Mouse (Mus musculus) testis, postnatal 10 days (tissue): ENCODE results near the gene Acox1.
A peak's percentile ranks its signal among the peaks of the same experiment; 100 is the strongest.

Experiments
- DNase-seq: peaks from one replicate; pipeline ENCODE4 v3.0.0; 2021; ENCODE audit warnings: low spot score

The Acox1 gene

DNA sequence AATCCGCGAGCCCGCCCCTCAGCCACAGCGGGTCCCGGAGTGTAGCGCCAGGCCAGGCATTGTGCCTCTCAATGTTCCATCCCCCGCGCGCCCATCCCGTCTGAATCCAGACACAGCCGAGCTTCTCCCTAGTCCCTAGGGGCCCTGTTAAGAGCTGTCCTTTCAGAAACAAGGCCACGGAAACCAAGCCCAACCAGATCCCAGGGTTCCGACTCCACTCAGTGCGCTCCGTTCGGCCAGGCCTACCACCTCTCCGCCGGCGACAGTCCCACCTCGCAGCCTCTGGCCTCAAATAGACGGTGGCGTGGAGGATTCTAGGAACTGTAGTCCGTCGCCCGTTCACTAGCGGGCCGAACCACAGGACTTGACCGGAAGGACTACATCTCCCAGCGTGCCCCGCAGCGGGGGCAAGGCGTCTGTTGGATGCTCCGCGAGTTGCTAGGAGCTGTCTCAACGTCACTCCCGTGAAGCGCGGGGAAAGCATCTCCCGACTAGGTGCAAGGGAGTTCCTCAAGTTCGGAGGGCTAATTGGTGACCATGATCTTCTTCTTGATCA lies 30.9 kb downstream of the Acox1 start, which contains the start of gene Fbf1:
Gene Fbf1 (minus strand): TSS at position 283 of the 556 bp plus-strand sequence.
- DNase-seq: peak; percentile 93

DNA sequence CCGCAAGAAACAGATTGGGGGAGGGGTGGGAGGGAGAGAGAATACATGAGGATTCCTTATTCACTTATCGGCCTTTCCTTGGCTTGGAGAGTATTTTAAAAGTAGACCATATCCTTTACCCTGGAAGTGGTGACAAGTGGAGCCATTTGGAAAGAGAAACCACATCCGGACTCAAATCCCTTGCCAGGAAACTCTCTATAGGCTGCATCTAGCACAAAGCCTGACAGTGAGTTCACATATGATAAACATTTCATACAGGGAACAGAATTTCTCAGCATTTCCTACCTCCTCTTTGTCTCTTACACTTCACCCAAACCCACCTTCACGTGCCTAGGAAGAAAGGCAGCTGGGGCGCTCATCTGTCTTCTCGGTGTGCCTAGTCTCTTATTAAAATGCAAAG lies 31.6 kb downstream of the Acox1 start:
- no peak for DNase-seq

DNA sequence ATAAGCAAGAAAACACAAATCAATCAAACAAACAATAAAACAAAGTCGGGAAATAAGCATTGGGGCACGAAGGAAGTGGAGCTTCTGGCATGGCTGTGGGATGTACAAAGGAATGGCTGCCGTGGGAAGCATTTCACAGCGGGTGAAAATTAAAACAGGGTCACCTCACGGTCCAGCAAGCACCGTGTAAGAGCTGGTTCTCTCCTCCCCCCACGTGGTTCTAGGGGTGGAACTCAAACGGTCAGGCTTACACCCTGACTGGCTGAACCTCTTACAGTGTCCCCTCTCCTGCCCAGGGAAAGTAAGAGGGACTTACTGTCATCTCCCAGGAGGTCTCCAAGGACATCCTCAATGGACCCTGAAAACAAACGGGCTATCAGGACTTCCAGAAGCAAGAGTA lies 35.8 kb downstream of the Acox1 start:
- no peak for DNase-seq

DNA sequence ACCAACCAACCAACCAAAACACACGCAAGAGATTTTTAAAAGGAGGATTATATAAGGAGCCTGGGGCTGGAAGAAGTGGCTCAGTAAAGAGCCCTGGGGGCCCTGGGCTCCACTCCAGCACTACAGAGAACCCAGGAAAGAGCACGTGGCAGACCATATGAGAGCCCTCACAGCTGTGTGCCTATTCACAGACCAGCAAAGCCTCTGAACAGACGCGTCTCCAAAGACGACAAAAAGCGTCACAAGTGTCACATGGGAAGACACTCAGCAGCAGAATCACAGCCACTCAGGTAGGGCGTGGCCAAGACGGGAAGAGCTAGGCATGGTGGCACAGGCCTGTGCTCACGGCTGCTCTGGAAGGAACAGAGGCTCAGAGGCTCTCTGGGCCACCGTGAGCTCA lies 36.7 kb downstream of the Acox1 start:
- no peak for DNase-seq

DNA sequence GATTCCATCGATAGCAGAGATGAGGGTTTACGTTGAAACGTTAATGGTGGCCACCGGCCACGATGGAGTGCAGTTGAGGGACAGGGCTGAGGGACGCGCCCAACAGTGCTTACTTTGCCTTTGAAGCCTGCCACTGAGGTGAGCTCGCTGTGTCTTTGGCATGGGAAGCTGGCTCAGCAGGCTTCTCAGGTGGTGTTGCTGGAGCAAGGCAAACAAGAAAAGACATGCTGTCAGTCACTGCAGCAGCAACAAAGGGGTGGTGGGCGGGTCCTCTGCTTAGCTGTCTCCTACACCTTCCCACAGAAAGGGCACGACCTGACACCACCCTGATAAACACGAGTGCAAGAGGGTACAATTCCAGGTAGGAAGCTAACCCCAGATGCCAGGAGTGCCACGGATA lies 37.5 kb downstream of the Acox1 start:
- no peak for DNase-seq

DNA sequence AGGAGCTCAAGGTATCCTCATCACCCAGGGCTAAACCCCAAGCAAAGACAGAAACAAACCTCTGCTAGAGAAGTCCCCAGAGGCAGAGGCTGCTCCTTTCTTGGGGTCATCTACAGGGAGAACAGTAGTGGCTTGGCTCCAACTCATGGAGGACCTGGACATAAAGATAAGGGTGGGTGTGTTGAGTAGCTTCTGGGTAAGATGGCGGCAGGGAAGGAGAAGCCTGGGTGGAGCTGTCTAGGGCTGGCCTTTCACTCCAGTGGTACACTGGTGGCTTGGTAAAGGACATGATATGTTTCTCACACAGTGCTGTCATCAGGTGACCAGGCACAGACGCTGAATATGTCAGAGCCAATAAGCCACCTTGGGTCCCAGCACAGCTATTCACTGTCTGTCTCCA lies 47.9 kb downstream of the Acox1 start:
- DNase-seq: no peak

DNA sequence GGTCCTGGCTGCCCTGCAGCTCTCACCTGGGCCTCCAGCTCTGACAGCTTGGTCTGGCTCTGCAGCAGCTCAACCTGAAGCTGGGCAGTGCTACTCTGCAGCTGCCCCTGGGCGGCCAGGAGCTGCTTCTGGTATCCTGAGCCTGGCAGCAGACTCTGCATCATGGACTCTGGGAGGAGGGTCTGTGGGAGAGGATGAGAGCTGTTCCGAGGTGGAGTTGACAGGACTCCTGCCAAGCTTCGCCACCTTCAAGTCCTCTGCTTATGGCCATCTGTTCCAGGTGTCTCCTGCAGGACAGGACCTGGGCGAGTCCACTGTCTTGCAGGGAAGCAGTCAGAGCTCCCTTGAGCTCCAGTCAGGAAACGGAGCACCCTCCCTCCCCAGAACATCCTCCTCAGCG lies 49.5 kb downstream of the Acox1 start:
- DNase-seq: no peak

DNA sequence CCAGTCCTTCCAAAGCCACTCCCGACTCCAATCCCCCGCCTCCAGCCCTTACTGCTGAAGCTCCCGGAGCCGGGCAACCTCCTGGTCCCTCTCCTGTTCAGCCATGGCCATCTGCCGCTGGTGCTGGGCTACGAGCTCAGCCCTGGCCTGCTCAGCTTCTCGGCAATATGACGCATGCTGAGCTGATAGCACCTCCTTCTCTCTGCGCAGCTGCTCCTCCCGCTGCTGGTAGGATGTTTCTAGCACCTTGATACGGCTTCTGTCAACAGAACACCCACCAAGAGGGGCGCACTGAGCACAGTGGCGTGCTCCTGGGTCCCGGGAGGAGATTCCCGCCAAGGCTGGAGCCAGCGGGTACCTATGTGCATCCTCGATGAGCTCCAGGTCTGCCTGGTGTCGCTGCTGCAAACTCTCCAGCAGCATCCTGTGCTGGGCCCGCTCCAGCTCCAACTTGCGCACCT lies 50.1 kb downstream of the Acox1 start:
- DNase-seq: no peak

DNA sequence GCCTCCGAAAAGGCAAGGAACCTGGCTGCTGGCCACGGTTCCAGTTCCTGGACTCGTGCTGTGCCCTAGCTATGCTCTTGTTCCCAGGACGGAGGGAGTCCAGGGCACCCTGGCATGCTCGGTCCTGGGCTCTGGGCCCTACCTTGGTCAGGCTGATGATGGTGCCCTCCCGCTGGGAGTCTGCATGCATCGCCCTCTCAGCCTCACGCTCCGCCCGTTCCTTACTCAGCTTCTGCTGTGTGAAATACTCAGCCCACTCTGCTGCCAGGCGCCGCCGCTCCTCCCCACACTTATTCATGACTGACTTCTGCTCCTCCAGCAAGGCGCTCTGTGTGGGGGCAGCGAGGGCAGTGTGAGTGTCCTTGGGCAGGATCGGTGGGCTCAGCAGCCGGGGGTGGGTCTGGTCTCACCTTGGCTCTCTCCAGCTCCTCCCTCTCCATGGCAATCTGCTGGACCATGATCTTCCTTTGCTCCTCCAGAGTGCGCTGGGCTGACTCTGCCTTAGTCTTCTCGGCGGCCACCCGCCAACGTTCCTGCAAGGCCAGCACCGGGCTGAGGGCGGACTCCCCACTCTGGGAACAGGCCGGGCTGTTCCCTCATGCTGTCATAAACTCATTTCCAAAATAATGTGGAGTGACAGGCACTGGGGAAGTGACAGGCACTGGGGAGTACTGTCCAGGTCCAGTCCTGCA lies 52.4 kb downstream of the Acox1 start:
- no peak for DNase-seq

DNA sequence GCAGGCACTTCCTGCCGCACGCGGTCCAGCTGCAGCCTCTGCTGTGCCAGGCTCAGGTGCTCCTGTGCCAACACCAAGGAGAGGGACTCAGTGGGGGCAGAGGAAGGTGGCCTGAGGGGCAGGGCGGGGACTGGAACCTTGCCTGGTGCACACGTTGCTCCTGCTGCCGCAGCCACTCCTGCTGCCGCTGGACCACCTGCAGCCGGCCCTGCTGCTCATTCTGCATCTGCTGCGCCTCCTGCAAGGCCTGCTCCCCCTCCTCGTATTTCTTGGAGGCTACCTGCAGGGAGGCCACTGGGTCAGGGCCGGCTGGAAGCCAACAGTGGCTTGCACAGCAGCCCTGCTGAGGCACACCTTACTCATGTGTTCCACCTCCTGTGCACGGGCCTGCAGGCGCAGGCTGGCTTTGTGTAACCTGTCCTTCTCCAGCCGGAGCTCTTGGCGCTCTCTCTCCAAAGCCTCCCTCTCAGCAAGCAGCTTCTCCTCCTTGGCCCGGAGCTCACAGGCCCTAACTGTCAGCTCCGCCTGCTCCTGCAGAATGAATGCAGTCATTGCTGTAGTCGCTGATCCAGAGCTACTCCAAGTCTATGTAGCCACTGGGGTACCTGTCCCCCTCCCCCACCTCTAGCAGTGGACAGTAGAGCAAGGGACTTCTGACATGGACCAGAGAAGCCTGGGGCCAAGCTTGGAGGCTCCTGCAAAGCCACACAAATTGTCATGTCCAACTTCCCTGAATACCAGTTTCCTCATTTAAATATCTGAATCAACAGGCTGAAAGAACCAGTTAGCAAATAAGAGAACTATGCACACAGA lies 53.2 kb downstream of the Acox1 start:
- no peak for DNase-seq

DNA sequence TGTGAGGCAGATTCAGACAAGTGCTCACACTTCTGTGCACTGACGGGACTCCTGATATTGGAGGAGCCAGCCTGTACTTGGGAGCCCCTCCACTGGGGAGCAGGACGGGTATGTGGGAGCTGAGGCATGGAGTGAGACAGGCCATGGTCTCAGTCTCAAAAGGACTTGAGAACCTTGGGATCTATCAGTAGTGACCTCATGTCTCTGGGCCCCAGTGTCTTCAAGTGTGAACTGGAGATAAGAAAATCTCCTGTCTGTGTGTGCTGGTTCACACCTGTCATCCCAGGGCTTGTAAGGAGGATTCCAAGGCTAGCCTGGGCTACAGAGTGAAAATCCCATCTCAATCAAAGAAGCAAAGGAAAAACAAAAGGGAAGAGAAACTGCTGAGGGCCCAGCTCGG lies 55.4 kb downstream of the Acox1 start:
- no peak for DNase-seq

DNA sequence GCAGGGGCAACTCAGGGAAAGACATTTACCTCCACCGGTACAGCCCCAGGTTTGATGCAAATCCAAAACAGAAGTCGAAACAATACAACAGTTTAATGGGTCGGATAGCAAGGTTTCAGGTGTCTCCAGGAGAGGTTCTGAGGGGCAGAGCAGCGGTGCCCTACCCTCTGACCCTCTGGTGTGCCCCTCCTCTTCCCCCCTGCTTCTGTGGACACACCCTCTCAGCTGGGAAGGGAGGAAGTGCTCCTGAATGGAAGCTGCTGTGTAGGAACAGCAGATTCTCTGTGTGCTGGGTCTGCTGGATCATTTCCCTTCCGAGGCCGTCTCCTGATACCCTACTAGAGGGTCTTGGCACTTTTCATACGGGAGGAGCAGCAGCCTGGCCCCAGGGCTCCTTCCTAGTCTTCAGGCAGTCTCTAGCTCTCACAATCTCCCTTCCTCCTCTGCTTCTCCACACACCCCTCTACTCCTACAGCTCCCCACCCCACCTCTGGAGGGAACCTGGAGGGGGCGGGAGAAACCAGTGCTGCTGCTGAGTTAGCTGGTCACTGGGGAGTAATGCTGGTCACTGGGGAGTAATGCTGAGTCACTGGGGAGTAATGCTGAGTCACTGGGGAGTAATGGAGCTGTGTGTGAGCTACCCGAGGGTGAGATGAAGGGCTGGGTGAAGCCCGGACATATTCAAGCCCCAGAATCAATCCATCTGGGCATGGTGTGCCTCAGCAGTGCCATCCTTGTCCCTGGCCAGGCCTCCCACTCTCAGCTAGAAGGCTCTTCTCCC lies 56.4 kb downstream of the Acox1 start:
- DNase-seq: no peak

DNA sequence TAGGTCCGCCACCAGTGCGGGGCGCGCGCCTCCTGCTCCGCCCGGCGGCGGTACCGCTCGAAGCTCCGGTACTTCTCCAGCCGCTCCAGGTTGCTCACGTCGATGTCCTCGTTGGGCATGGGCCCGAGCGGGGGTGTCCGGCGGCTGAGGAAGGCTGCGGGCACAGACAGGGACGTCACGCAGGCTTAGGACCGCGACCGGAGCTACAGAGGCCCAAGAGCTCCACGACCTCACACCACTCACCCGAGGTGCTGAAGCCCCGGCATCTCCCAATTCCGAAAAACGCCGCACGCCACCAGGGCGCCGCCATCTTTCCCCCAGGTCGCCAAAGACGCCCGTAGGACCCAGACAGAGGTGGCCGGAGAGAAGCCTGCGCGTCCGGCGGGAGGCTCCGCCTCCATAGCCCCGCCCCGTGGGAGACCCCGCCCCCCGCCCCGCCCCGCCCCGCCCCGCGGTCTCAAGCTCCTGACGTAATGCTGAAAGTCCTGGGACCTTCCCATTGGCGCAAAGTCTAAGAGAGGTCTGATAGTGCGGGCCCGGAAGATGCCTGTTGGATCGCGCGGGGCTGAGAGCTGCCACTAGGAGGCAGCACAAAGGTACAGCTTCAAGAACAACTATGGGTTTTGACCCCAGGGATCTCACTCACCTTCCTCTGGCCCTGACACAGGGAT lies 60.2 kb downstream of the Acox1 start, which contains the start of gene Mrpl38:
Gene Mrpl38 (minus strand): TSS at position 401 of the 671 bp plus-strand sequence.
- DNase-seq: peak; percentile 90

DNA sequence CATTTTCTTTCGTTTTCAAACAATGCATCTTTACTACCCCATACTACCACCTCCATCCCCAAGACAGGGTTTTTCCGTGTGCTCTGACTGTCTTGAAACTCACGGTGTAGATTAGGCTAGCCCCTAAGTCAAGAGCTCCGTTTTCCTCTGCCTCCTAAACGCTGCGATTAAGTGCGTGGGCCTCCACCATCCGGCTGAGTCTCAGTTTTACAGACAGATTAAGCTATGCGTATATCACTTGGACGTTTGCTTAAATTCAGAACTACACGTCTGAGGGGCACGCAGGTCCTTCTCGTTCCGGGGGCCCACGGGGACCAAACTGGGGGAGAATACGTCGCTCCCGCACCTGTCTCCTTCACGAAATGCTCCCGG lies 60.8 kb downstream of the Acox1 start:
- no peak for DNase-seq

DNA sequence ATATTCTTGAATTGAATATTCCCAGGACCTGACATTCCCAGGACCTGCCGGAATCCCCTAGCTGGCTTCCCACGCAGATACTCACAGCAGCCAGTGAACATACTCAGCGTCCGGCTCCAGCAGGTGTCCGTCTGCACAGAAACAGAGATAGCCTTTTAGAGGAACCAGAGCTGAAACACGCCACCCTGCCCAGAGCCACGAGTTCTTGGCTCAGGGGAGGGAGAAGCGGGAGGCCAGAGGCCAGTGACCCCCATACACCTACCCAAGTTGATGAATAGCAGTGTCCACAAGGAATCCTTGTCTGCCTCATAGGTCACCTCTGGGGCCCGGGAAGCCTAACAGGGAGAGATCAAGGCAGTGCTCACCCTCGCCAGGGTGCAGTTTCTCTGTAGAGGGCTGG lies 64.7 kb downstream of the Acox1 start:
- DNase-seq: no peak

DNA sequence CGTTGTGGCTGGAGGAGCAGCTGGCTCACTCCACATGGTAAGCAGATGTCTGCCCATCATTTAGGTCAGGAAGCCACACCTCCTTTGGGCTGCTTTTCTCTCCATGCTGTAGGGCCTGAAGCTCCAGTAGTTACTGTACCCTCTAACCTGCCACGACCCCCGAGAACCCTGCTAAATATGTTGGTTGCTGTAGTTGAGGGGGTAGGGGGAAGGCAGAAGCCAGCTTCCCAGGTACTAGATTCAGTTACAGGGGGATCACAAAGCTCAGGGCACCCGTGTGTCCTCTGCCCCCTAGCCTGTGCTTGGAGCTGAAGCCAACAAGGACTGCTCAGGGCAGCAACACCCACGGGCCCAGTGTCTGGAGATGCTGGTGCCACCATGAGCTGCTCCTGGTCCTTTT lies 65.3 kb downstream of the Acox1 start:
- peak; percentile 39 for DNase-seq

DNA sequence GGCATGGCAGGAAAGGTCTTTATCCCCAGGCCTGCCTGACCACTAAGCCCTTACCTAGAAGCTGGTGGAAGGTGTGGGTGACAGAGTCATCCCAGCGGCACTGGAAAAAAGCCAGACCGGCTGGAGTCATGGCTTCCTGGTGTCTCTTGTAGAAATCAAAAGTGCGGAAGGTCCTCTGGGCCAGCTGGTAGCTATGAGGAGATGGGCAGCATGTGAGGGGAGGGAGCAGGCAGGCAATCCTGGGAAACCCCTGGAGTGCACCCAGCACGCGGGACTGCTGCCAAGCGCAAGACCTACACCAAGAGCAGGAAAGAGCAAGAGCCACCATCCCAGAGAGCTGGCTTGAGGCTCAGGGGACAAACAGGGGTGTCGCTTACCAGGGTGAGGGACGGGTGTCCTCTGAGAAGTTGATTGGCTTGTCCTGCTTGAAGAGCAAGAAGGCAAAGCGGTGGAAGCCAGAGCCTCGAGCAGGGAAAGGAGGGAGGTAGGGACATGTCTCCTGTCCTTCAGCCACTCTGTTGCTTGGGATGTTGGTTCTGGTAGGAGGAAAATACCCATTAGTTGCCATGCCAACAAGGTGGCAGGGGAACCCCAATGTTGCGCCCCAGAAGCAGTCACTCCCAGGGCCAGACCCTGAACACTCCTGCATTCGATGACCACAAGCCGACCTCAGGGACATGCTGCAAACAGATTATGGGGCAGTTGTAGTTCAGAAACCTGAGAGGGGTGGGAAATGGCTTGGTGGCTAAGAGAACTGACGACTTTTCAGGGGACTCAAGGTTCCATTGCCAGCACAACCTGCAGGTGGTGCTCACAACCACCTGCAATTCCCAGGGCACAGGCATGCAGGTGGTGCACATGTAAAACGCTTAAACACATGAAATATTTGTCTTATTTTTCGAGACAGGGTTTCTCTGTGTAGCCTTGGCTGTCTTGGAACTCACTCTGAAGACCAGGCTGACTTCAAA lies 66.2 kb downstream of the Acox1 start:
- no peak for DNase-seq

DNA sequence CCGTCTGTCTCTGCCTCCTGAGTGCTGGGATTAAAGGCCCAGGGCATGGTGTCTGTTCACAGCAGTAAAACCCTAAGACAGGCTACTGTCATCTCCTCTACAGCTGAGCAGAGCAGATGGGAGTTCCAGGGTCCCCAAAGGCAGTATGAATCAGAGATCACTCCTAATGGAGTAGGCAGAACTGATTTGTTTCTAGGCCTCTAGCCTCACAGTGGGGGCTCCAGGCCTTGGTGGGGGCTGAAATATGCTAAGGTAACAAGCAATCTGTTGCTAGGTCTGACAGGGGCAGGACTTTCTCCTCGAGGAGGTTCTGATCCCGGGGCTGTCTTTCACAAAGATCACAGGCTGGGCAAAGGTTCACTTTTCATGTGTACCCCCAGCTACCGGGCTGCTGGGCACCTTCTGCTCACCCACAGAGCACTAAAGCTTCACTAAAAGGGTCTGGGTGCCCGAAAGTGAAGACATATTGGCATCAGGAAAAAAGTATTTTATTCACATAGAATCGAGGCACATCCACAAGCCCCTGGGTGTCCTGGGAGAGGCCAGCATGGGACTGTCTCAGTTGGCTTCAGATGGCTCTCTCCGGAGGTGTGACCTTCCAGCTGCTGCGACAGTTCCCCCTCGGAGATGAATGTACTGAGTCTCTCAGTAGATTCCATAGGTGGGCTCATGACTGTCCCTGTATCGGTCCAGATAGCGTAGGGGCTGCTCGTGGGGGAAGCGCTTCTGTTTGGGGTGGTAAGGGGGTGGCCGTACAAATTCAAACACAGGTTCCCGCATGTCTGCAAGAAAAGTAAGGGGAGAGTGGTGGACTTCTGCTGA lies 67.3 kb downstream of the Acox1 start:
- no peak for DNase-seq

DNA sequence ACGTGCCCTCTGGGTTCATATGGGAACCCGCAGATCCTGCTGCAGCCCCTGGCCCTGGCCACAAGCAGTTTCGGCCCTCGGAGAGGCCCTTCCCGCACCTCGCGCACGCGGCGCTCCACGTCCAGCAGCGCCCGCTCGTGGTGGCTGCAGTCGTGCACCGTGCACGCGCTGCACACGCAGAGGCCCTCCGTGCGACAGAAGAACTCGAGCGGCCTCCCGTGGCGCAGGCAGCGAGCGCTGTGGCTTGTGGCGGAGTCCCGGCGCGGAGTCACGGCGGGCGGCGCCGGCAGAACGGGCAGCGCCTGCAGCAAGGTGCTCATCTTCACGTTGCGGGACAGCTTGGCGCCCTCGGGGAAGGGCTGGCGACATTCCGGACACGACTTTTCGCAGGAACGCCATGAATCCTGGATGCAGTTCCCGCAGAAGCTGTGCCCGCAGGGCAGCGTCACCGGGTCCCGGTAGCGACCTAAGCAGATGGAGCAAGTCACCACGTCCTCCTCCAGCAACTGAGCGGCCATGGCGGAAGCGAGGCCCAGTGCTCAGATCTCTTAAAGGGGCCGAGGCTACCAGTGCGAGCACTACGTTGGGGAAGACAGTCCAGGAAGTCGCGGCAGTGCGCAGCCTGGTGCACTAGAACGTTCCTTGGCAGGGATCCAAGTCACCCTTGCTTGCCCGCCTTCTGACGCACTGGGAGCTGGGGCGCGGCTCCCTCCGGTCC lies 68.2 kb downstream of the Acox1 start, which contains the start of gene Trim65:
Gene Trim65 (minus strand): TSS at position 641 of the 718 bp plus-strand sequence.
- peak; percentile 94 for DNase-seq
